Mouse (Mus musculus): Measurements from ENCODE around the gene Fam163a. TPM values are rescaled to one million over a fixed set of nuclear protein-coding genes. Genes with fewer than 3 reads are reported as not detected.

Gene Fam163a
- polyA plus RNA-seq, 1 experiment from 2014 or later, result 14.5 TPM

DNA sequence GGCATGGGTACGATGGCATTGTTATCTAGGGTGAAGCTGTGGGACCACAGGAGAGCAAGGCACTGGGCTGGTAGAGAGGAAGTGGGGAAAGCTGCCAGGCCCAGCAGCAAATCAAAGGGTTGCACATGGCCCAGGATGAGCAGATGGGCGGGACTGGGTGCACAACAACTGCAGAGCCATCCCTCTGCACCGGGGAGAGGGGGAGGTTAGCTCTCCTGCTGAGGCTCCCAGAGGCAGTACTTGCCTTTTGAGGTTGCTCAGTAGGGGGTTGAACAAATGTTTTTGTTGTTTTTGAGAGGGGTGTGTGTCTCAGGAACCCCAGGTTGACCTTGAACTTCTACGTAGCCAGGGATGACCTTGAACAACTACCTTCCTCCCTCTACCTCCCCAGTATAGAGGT lies 128.4 kb downstream of the Fam163a start:
- 63% methylated on average over 4 of the region's 4 CpGs for WGBS
- no peaks in the 10 kb centered on the region for H3K9me3 ChIP-seq
- ATAC-seq (ENCODE audit: low FRiP score, low read depth), result no peak
- no peaks in the 10 kb centered on the region for H3K36me3 ChIP-seq
- H3K27me3 ChIP-seq, result no peaks in the 10 kb centered on the region
- no peak overlapping the region for H3K4me2 ChIP-seq (replicated peaks)
- no peak overlapping the region for H3K9ac ChIP-seq (replicated peaks)
- H3K4me3 ChIP-seq, result no peak overlapping the region
- no peak overlapping the region for H3K27ac ChIP-seq (replicated peaks)
- H3K4me1 ChIP-seq, result peaks cover 6% of the 10 kb centered on the region

DNA sequence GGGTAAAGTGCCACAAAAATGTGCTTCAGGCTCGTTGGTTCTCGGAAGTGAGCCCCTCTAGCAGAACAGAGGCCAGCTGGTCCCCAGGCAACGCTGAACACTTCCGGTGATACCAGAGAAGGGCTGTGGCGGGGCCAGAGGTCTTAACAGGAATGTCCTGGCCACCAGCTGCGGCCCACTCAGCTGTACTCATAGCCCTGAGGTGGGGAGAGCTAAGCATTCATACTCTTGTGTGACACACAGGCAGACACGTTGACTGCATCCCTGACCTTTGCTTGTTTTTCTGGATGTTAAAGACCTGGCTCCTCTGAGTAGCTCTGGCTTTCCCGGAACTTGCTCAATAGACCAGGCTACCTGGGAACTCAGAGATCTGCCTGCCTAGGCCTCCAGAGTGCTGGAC lies 130.3 kb downstream of the Fam163a start:
- no peak overlapping the region for H3K27ac ChIP-seq (replicated peaks)
- H3K9ac ChIP-seq (replicated peaks), result no peak overlapping the region
- H3K9me3 ChIP-seq, result no peaks in the 10 kb centered on the region
- peaks cover 6% of the 10 kb centered on the region for H3K4me1 ChIP-seq
- H3K36me3 ChIP-seq, result no peaks in the 10 kb centered on the region
- H3K4me2 ChIP-seq (replicated peaks), result no peak overlapping the region
- no peak overlapping the region for H3K4me3 ChIP-seq
- 64% methylated on average over 8 of the region's 8 CpGs for WGBS
- ATAC-seq (ENCODE audit: low FRiP score, low read depth), result no peak
- H3K27me3 ChIP-seq, result no peaks in the 10 kb centered on the region

DNA sequence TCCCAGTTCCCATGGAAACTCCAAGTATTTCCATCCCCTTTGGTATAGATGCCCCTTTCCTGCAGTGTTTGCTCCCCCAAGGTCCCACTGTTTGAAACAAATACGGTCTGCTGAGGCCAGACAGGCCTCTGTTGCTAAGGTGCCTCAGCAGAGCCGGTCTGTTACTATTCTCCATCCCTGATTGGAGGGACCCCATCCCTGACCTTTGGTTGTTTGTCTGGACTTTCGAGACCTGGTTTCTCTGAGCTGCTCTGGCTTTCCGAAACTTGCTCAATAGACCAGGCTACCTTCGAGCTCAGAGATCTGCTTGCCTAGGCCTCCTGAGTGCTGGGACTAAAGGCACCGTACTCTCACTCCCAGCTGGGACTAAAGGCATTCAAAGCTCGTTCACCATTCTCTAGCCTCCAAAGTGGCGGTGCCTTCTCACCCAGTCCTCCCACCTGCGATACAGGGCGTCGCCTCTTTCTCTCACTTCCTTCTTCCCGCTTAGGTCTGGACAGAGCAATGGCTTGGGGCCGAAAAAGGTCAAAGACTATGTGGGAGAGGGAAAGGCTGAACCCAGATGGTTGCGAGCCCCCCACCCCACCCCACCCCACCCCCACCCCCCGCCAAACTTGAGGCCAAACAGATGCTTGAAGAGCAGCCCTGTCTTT lies 131.5 kb downstream of the Fam163a start:
- no peak overlapping the region for H3K4me3 ChIP-seq
- H3K9ac ChIP-seq (replicated peaks), result no peak overlapping the region
- no peaks in the 10 kb centered on the region for H3K9me3 ChIP-seq
- H3K4me1 ChIP-seq, result peaks cover 6% of the 10 kb centered on the region
- no peak overlapping the region for H3K4me2 ChIP-seq (replicated peaks)
- WGBS, result 67% methylated on average over 15 of the region's 15 CpGs
- no peaks in the 10 kb centered on the region for H3K27me3 ChIP-seq
- ATAC-seq (ENCODE audit: low FRiP score, low read depth), result no peak
- no peak overlapping the region for H3K27ac ChIP-seq (replicated peaks)
- no peaks in the 10 kb centered on the region for H3K36me3 ChIP-seq

DNA sequence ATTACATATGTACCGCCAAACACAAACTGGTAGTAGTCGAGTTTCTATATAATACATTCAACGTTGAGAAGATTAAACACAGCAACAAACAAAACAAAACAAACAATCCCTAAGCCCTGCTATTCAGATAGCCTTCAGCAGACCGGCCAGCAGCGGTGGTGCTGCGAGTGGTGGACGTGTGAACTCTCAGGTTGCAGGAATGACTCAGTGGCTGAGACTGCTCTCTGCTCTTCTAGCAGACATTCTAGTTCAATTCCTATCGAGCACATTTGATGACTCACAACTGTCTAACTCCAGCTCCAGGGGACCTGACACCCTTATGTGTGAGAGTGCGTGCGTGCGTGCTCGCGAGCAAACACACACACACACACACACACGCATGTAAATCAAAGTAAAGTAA lies 134.7 kb downstream of the Fam163a start:
- H3K27ac ChIP-seq (replicated peaks), result no peak overlapping the region
- ATAC-seq (ENCODE audit: low FRiP score, low read depth), result no peak
- H3K4me1 ChIP-seq, result peaks cover 3% of the 10 kb centered on the region
- H3K36me3 ChIP-seq, result peaks cover 20% of the 10 kb centered on the region
- no peaks in the 10 kb centered on the region for H3K9me3 ChIP-seq
- 87% methylated on average over 14 of the region's 14 CpGs for WGBS
- no peaks in the 10 kb centered on the region for H3K27me3 ChIP-seq
- H3K9ac ChIP-seq (replicated peaks), result no peak overlapping the region
- no peak overlapping the region for H3K4me2 ChIP-seq (replicated peaks)
- H3K4me3 ChIP-seq, result no peak overlapping the region

DNA sequence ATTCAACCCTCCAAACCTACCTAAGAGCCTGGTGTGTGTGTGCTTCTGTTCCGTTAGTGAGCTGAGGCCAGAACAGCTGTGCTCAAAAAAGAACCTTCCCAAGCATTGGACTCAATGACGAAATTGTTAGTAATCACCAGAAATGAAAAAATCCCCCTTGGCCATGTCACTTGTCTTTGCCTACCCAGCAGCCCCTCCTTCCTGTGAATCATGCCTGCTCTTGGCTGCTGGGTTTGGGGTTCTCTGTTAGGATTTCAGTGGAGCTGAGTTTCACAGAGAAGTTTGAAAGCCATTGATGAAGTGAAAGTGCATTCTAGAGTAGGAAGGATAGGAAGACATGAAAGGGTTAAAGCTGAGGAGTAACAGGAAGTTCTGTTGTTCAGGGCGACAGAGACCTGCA lies 138.7 kb downstream of the Fam163a start:
- Histone ChIP-seq H3K27ac (replicated peaks) (no peak overlapping the region), H3K4me2 (replicated peaks) (no peak overlapping the region), H3K4me3 (no peak overlapping the region), H3K27me3 (no peaks in the 10 kb centered on the region), H3K9me3 (no peaks in the 10 kb centered on the region), H3K4me1 (no peaks in the 10 kb centered on the region), H3K36me3 (peaks cover 52% of the 10 kb centered on the region), H3K9ac (replicated peaks) (no peak overlapping the region)
- WGBS, result 69% methylated on average over 3 of the region's 3 CpGs
- ATAC-seq (ENCODE audit: low FRiP score, low read depth), result no peak

DNA sequence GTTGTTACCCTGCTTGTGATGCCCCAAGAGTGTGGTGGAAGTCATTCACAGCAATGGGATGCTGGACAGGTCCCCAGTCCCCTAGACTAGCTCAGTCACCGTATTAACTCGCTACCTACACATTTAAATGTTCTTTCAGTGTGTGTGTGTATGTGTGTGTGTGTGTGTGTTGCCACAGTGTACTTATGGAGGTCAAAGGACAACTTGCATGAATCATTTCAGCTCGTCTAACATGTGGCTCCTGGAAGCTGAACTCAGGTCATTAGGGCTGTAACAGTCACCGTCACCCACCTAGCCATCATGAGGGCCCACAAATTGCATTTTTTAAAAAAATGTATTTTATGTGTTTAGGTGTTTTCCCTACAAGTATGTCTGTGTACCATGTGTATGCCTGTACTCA lies 142.6 kb downstream of the Fam163a start:
- no peaks in the 10 kb centered on the region for H3K9me3 ChIP-seq
- H3K27ac ChIP-seq (replicated peaks), result no peak overlapping the region
- no peaks in the 10 kb centered on the region for H3K27me3 ChIP-seq
- H3K4me2 ChIP-seq (replicated peaks), result no peak overlapping the region
- 89% methylated on average over 4 of the region's 4 CpGs for WGBS
- H3K4me1 ChIP-seq, result no peaks in the 10 kb centered on the region
- no peak overlapping the region for H3K4me3 ChIP-seq
- no peak overlapping the region for H3K9ac ChIP-seq (replicated peaks)
- peaks cover 60% of the 10 kb centered on the region for H3K36me3 ChIP-seq
- ATAC-seq (ENCODE audit: low FRiP score, low read depth), result no peak

DNA sequence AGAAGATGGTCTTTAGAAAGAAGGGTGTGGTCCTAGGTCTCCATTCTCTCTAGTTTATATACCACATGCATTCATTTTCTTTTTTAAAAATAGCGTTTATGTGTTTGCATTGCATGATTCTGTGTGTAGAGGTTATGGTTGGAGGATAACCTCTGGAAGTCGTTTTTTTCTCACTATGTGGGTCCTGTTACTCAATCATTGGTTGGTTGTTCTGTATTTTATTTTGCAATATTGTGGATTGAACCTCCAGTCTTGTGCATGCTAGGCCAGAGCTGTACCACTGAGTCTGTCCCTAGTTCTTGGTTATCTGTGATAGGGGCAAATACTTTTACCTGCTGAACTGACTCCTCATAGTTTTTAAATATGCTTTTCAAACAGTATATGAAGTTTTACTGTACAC lies 146.6 kb downstream of the Fam163a start:
- H3K9ac ChIP-seq (replicated peaks), result no peak overlapping the region
- H3K9me3 ChIP-seq, result no peaks in the 10 kb centered on the region
- H3K27me3 ChIP-seq, result no peaks in the 10 kb centered on the region
- no peak overlapping the region for H3K27ac ChIP-seq (replicated peaks)
- peaks cover 42% of the 10 kb centered on the region for H3K36me3 ChIP-seq
- H3K4me2 ChIP-seq (replicated peaks), result no peak overlapping the region
- H3K4me1 ChIP-seq, result no peaks in the 10 kb centered on the region
- no peak overlapping the region for H3K4me3 ChIP-seq
- no peak for ATAC-seq (ENCODE audit: low FRiP score, low read depth)
- WGBS, result 86% methylated on average over 2 of the region's 2 CpGs

DNA sequence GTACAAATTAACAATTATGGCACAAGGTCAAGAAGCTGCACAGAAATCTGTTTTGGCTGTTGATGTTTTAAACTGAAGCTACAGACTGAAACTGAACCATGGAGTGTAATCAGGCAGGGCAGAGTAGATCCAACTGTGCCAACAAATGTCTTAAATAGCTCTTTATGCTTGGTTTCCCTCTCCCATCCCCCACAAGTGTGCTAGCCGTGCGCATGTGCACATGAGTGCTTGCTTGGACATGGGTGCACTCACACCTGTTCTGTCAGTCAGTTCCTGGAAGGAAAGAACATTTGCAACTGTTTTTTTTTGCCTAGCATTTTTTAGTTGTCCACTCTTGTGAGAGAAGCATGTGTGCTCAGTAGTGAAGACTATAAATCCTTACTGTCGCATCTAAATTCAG lies 158.1 kb downstream of the Fam163a start:
- Histone ChIP-seq H3K9me3 (no peaks in the 10 kb centered on the region), H3K4me3 (no peak overlapping the region), H3K27ac (replicated peaks) (no peak overlapping the region), H3K4me1 (peaks cover 12% of the 10 kb centered on the region), H3K4me2 (replicated peaks) (no peak overlapping the region), H3K36me3 (peaks cover 53% of the 10 kb centered on the region), H3K9ac (replicated peaks) (no peak overlapping the region), H3K27me3 (no peaks in the 10 kb centered on the region)
- no peak for ATAC-seq (ENCODE audit: low FRiP score, low read depth)
- 86% methylated on average over 3 of the region's 3 CpGs for WGBS

DNA sequence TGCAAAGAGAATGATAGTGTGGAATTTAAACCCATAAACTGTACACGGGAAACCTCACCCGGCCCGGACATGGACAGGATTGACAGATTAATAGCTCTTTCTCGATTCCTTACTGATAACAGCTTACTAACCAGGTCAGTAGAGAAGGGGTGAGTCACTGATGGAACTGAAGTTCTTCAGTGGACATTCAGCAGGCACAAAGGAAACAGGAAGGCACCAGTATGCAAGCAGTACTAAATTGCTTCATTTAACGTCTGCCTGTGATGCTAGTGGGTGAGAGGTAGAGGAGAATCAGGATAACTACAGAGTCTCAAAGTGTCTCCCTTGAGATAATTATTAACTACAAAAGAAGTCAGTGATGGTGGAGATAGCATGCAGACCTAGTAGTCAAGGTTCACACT lies 160.6 kb downstream of the Fam163a start:
- no peak overlapping the region for H3K4me3 ChIP-seq
- no peaks in the 10 kb centered on the region for H3K9me3 ChIP-seq
- no peak overlapping the region for H3K4me2 ChIP-seq (replicated peaks)
- WGBS, result 93% methylated on average over 5 of the region's 5 CpGs
- no peak overlapping the region for H3K27ac ChIP-seq (replicated peaks)
- peaks cover 15% of the 10 kb centered on the region for H3K4me1 ChIP-seq
- H3K36me3 ChIP-seq, result peaks cover 35% of the 10 kb centered on the region
- no peak overlapping the region for H3K9ac ChIP-seq (replicated peaks)
- no peak for ATAC-seq (ENCODE audit: low FRiP score, low read depth)
- H3K27me3 ChIP-seq, result no peaks in the 10 kb centered on the region

DNA sequence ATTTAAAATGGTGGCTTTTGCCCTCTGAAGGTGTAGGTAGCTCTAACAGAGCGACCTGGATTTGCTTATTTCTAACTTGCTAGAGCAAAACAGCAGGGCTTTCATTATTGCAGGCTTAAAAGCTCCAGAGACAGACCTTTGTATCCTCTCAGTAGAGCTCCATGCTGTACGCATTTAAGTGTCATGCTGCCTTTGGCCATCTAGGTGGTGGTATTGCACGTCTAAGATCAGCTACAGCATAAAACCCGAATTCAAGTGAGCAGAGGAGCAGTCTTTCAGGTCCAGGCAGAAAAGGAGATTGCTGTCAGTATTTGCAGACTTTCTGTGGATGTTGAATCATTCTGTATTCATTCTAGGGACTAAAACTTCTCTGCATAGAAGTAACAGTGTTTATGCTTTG lies 161.8 kb downstream of the Fam163a start:
- 21% methylated on average over 4 of the region's 4 CpGs for WGBS
- no peak overlapping the region for H3K9ac ChIP-seq (replicated peaks)
- no peak overlapping the region for H3K27ac ChIP-seq (replicated peaks)
- H3K4me2 ChIP-seq (replicated peaks), result no peak overlapping the region
- peaks cover 23% of the 10 kb centered on the region; the same call in 1 of the 2 replicates for H3K36me3 ChIP-seq
- peaks cover 15% of the 10 kb centered on the region for H3K4me1 ChIP-seq
- no peak for ATAC-seq (ENCODE audit: low FRiP score, low read depth)
- H3K4me3 ChIP-seq, result no peak overlapping the region
- H3K27me3 ChIP-seq, result no peaks in the 10 kb centered on the region
- H3K9me3 ChIP-seq, result no peaks in the 10 kb centered on the region

DNA sequence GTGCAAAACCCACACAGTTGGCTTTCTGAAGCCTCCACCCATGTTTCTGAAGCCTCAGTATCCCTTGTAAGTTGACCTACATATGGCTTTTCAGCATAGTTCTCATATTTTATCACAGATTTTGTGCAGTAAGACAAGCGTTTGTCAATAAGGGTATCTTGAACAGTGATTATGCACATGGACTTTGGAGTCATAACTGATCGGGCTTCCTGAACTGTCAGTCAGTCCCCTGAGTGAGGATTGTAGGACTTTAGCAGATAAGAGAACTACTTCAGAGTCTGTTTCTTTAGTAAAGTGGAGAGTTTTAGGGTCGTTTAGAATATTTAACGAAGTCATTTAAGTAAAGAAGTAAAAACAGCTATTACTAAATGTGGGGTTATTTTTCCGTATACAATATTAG lies 162.3 kb downstream of the Fam163a start:
- Histone ChIP-seq H3K36me3 (peaks cover 20% of the 10 kb centered on the region; the same call in 1 of the 2 replicates), H3K9me3 (no peaks in the 10 kb centered on the region), H3K4me2 (replicated peaks) (peak overlapping the region; percentile 55), H3K27ac (replicated peaks) (no peak overlapping the region), H3K9ac (replicated peaks) (no peak overlapping the region), H3K4me3 (no peak overlapping the region), H3K4me1 (peaks cover 15% of the 10 kb centered on the region), H3K27me3 (no peaks in the 10 kb centered on the region)
- no peak for ATAC-seq (ENCODE audit: low FRiP score, low read depth)
- 93% methylated on average over 5 of the region's 5 CpGs for WGBS

DNA sequence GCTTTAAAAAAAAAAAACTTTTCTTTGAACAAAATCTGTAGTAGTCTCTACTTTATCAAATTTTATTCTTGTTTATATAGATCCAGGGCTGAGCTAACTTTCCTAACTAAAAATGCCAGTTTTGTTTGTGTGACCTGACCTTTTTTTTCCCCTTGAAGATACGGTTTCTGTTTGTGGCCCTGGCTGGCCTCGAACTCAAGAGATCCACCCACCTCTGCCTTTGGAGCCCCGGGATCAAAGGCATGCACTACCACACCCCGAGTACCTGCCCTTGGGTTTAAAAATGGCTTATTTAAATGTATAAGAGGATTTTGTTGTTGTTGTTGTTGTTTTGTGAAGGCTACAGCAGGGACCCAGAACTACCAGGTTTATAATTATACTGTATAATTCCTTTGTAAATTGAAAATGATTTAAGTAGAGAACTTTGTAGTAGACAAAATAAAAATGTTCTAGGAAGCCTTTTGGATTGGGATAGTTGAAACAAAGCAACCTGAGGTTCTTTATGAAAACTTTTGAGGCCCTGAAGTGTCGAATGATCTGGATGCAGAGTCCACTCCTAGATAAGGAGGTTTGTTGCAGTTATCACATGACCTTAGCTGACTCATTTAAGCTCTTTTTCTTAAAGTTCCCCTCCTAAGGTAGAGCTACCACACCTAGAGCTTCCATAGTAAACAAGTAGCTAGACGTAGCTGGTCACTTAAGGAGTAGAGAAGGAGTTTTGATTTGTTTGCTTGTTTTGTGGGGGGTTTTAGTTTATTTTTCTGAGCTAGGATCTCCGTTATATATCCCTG lies 163.2 kb downstream of the Fam163a start:
- Histone ChIP-seq H3K4me1 (peaks cover 17% of the 10 kb centered on the region), H3K4me2 (replicated peaks) (peak overlapping the region; percentile 55), H3K36me3 (peaks cover 16% of the 10 kb centered on the region; the same call in 1 of the 2 replicates), H3K9me3 (no peaks in the 10 kb centered on the region), H3K9ac (replicated peaks) (no peak overlapping the region), H3K4me3 (peak overlapping the region; percentile 62), H3K27me3 (no peaks in the 10 kb centered on the region), H3K27ac (replicated peaks) (no peak overlapping the region)
- WGBS, result 56% methylated on average over 7 of the region's 7 CpGs
- no peak for ATAC-seq (ENCODE audit: low FRiP score, low read depth)
